Mouse (Mus musculus) neural tube, embryonic 11.5 days (tissue): ENCODE measurements around the gene Fcer2a. TPM values are rescaled to one million over a fixed set of nuclear protein-coding genes. Genes with fewer than 3 reads are reported as not detected.
A peak's percentile ranks its signal among the peaks of the same experiment; 100 is the strongest.

Source experiments
- ATAC-seq: fragments of 200-750 bp; cut with Nextera tagmentation; 2 replicates; pipeline ENCODE4 v1.8.0; 2017; ENCODE audit warnings: moderate number of reproducible peaks, mild to moderate bottlenecking, moderate TSS enrichment, moderate library complexity; ENCODE audit not compliant: insufficient read depth, low FRiP score, low TSS enrichment
- DNase-seq: peaks from one replicate; pipeline ENCODE4 v3.0.0-alpha.2; 2015; ENCODE audit warnings: low spot score
- H3K27ac ChIP-seq: fragments of 300-500 bp; sonication (generic); 2 replicates; pipeline ENCODE4 v1.5.1; 2014; ENCODE audit warnings: low read depth, mild to moderate bottlenecking, low read length
- H3K27me3 ChIP-seq: fragments of 300-500 bp; sonication (generic); 2 replicates; pipeline ENCODE4 v1.6.1; 2014; ENCODE audit warnings: mild to moderate bottlenecking, low read length, mixed read lengths; ENCODE audit not compliant: control insufficient read depth, insufficient read depth
- H3K36me3 ChIP-seq: fragments of 300-500 bp; sonication (generic); 2 replicates; pipeline ENCODE4 v1.6.1; 2014; ENCODE audit warnings: mild to moderate bottlenecking, low read length, moderate library complexity, mixed read lengths; ENCODE audit not compliant: control insufficient read depth, insufficient read depth
- H3K4me1 ChIP-seq: fragments of 300-500 bp; sonication (generic); 2 replicates; pipeline ENCODE4 v1.6.1; 2014; ENCODE audit warnings: low read length, mixed read lengths; ENCODE audit not compliant: control insufficient read depth, insufficient read depth
- H3K4me2 ChIP-seq: fragments of 300-500 bp; sonication (generic); 2 replicates; pipeline ENCODE4 v1.6.1; 2014; ENCODE audit warnings: low read depth, mild to moderate bottlenecking, moderate library complexity
- H3K4me3 ChIP-seq: fragments of 300-500 bp; sonication (generic); 2 replicates; pipeline ENCODE4 v1.5.1; 2014; ENCODE audit warnings: low read depth, low read length
- H3K9ac ChIP-seq: fragments of 300-500 bp; sonication (generic); 2 replicates; pipeline ENCODE4 v1.6.1; 2014; ENCODE audit warnings: mild to moderate bottlenecking, low read length
- H3K9me3 ChIP-seq: fragments of 300-500 bp; sonication (generic); 2 replicates; pipeline ENCODE4 v1.6.1; 2016; ENCODE audit warnings: low read length; ENCODE audit not compliant: control insufficient read depth
- WGBS: fragments of 180-500 bp; shearing (Covaris S2); extraction: QIAGEN DNeasy Blood & Tissue Kit; methylation state at CpG from one replicate; pipeline ENCODE4 v1.1.7; 2014; 5-methylcytosine and 5-hydroxymethylcytosine counted together
- polyA plus RNA-seq: library from polyadenylated mRNA; unstranded; fragments of >200 nt; fragmentation: Nextera tagmentation; extraction: Ambion mirVana; gene quantifications from 2 replicates; pipeline ENCODE4 v1.2.1, GENCODE M21; 2014

Fcer2a gene
- polyA plus RNA-seq, 1 experiment from 2014 or later, result 0.24 TPM

DNA sequence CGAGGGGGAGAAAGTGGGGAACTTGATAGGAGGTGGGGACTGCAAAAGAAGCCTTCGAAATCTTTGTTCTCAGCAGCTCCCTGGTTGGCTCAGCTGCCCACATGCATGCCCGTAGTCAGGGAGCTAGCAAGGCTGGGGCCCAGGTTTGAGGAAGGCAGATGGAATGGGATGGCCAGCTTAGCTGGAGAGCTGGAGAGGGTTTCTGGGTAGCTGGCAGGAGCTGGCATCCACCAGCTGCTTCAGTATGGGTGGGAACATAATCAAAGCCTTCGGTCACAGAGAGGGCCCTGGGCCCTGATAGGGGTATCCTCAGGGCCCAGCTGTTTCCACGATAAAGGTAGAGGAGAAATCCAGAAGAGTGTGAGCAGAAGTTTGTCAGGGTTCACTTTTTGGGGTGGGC lies 11.5 kb downstream of the Fcer2a start:
- Histone ChIP-seq H3K27me3 (no peaks in the 10 kb centered on the region), H3K27ac (no peak overlapping the region), H3K9ac (no peak overlapping the region), H3K36me3 (peaks cover 11% of the 10 kb centered on the region), H3K4me1 (peaks cover 2% of the 10 kb centered on the region; the same call in 1 of the 2 replicates), H3K9me3 (no peaks in the 10 kb centered on the region), H3K4me3 (no peak overlapping the region), H3K4me2 (no peak overlapping the region)
- 94% methylated on average over 5 of the region's 5 CpGs for WGBS
- ATAC-seq (no peak), DNase-seq (no peak)

DNA sequence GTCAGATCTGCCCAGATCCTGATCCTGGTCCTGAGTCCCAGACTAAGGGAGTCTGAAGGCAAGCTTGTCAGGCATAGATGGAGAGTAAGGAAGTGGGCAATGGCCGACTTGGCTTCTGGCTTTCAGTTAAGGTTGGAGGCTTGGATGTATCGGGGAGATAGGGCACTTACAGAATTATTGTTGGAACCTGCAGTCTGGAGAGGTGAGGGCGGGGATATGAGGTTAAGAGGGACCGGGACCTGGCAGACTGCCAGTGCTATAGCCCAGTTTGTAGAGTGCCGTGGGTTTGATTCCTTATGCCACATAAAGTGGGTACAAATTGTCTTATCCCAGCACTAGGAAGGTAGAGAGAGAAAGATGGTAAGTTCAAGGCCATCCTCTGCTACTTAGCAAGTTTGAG lies 14.3 kb downstream of the Fcer2a start:
- Histone ChIP-seq H3K9me3 (no peaks in the 10 kb centered on the region), H3K4me3 (no peak overlapping the region), H3K27ac (no peak overlapping the region), H3K27me3 (no peaks in the 10 kb centered on the region), H3K4me1 (peaks cover 4% of the 10 kb centered on the region; the same call in 1 of the 2 replicates), H3K4me2 (no peak overlapping the region), H3K36me3 (peaks cover 11% of the 10 kb centered on the region), H3K9ac (no peak overlapping the region)
- 93% methylated on average over 5 of the region's 5 CpGs for WGBS
- ATAC-seq, result no peak
- no peak for DNase-seq

DNA sequence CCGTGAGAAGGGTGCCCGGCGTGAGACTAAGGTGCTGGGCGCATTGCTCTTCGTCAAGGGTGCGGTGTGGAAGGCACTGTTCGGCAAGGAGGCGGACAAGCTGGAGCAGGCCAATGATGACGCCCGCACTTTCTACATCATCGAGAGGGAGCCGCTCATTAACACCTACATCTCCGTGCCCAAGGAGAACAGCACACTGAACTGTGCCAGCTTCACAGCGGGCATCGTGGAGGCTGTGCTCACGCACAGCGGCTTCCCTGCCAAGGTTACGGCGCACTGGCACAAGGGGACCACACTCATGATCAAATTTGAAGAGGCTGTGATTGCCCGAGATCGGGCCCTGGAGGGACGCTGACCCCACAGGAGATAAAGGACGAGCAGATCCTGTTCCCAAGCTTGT lies 14.7 kb downstream of the Fcer2a start:
- peaks cover 11% of the 10 kb centered on the region for H3K36me3 ChIP-seq
- ATAC-seq, result no peak
- whole genome bisulfite sequencing, result 95% methylated on average over 23 of the region's 23 CpGs
- no peak overlapping the region for H3K27ac ChIP-seq
- H3K4me2 ChIP-seq, result no peak overlapping the region
- no peak overlapping the region for H3K4me3 ChIP-seq
- H3K9me3 ChIP-seq, result no peaks in the 10 kb centered on the region
- H3K4me1 ChIP-seq, result peaks cover 4% of the 10 kb centered on the region; the same call in 1 of the 2 replicates
- H3K27me3 ChIP-seq, result no peaks in the 10 kb centered on the region
- H3K9ac ChIP-seq, result no peak overlapping the region
- DNase-seq, result no peak

DNA sequence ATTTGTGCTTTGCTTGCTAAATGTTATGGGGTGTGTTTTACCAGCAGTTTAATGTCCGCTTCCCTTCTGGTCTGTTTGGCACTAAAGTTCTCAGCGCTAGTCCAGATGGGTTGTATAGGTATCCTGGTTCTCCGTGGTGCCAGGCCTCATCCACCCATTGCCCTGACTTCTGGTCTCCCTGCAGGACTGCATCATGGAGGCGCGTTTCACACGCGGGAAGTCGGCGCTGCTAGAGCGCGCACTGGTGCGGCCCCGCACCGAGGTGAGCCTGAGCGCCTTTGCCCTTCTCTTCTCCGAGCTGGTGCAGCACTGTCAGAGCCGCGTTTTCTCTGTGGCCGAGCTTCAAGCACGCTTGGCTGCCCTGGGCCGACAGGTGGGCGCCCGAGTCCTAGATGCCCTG lies 15.1 kb downstream of the Fcer2a start:
- Histone ChIP-seq H3K9ac (no peak overlapping the region), H3K4me2 (no peak overlapping the region), H3K27me3 (no peaks in the 10 kb centered on the region), H3K36me3 (peaks cover 11% of the 10 kb centered on the region), H3K4me3 (no peak overlapping the region), H3K4me1 (peaks cover 4% of the 10 kb centered on the region; the same call in 1 of the 2 replicates), H3K27ac (no peak overlapping the region), H3K9me3 (no peaks in the 10 kb centered on the region)
- ATAC-seq (no peak), DNase-seq (no peak)
- 98% methylated on average over 23 of the region's 23 CpGs for WGBS

DNA sequence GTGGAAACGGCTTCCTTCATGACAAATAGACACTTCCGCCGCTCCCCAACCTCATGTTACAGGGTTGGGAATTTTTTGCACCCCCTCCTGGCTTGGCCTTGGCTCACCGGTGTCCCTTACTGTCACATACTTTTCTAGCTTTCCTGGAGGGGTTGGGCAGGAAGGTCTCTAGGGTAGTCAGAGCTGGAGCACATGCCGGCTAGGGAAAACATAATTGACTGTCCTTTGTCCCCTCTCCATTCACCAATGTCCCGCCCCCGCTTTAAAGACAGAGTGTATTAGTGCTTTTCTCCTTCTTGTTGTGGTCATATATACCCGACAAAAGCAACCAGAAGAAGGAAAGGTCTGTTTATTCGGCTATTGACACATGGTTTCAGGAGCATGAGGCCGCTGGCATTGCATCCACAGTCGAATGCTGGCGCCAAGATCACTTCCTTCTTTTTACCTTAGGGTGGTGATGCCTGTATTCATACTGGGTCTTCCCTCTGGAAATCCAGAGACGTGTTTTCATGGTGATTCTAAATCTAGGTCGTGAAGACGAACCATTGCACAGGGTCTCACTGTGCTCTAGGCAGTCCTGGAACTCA lies 16.9 kb downstream of the Fcer2a start:
- H3K36me3 ChIP-seq, result peaks cover 11% of the 10 kb centered on the region
- peak overlapping the region; percentile 82 for H3K4me3 ChIP-seq
- peak overlapping the region; percentile 57 for H3K27ac ChIP-seq
- H3K9ac ChIP-seq, result peak overlapping the region; percentile 89
- no peaks in the 10 kb centered on the region for H3K9me3 ChIP-seq
- H3K4me2 ChIP-seq, result peak overlapping the region; percentile 81
- DNase-seq (peak; percentile 32), ATAC-seq (peak; percentile 11; the same call in 1 of the 2 replicates)
- H3K4me1 ChIP-seq, result peaks cover 4% of the 10 kb centered on the region; the same call in 1 of the 2 replicates
- no peaks in the 10 kb centered on the region for H3K27me3 ChIP-seq
- WGBS, result 4% methylated on average over 15 of the region's 15 CpGs

DNA sequence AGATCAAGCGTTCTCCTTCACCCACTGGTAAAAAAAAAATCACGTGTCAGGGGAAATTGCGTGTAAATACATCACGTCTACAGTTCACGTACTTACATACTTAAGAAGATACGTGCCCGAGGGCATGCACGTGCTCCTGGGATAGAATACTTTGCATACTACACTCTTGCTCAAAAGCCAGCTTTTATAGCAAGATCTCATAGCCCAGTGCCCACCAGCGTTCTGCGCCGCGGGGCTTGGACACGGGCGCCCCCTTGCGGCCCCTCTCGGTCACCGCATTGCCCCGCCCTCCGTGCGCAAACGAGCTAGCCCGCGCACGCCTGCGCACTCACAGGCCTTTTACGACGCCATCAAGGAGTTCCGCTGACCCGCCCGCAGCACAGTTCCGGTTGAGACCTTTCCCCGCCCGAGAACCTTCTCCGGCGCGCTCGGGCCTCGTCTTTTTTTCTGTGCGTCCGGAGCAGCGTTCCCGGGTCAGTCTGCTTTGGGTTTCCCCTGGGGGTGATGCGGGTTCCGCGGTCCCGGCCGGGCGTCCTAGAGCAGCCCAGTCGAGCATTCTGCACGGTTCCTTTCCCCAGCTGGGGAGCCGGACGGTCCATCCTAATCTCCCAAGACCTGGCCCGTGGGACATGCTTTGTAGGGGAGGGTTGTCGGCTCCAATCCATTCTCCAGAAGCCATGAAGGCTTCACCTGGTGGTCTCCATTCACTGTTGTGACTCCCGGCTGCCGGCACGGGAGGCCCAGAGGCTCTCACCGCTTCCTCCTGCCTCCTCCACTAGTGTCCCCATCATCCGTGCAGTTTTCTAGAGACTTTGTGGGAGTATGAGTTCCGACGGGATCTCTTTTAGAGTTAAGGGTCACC lies 17.6 kb downstream of the Fcer2a start, which contains the start of gene Trappc5:
Gene Trappc5 (plus strand): TSS at position 169 of the 862 bp plus-strand sequence.
- Histone ChIP-seq H3K9ac (peak within 1 kb of the TSS; percentile 89), H3K27ac (peak within 1 kb of the TSS; percentile 57), H3K4me2 (peak within 1 kb of the TSS; percentile 81), H3K4me1 (peaks cover 4% of the 10 kb centered on the region; the same call in 1 of the 2 replicates), H3K27me3 (no peaks in the 10 kb centered on the region), H3K4me3 (peak within 1 kb of the TSS; percentile 82), H3K36me3 (peaks cover 11% of the 10 kb centered on the region), H3K9me3 (no peaks in the 10 kb centered on the region)
- ATAC-seq (peak; percentile 83), DNase-seq (peak; percentile 97)
- WGBS, result 2% methylated on average over 61 of the region's 61 CpGs

DNA sequence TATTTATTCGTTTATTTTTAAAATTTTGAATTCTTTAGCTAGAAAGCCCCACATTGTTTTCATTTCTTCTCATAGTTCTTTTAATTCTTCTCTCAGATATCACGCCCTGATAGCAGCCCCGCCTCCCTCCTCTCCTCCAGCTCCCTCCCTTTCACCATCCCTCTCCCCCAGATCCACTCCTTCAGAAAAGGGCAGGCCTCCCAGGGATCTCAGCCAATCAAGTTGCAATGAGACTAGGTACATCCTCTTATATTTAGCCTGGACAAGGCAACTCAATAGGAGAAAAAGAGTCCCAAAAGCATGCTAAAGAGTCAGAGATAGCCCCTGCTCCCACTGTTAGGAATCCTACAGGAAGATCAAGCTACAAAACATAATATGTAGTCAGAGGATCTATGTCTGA lies 19.3 kb downstream of the Fcer2a start:
- Histone ChIP-seq H3K4me2 (no peak overlapping the region), H3K27me3 (no peaks in the 10 kb centered on the region), H3K36me3 (peaks cover 9% of the 10 kb centered on the region), H3K27ac (no peak overlapping the region), H3K4me1 (peaks cover 4% of the 10 kb centered on the region; the same call in 1 of the 2 replicates), H3K9me3 (no peaks in the 10 kb centered on the region), H3K9ac (no peak overlapping the region), H3K4me3 (no peak overlapping the region)
- 66% methylated on average over 3 of the region's 3 CpGs for WGBS
- ATAC-seq, result no peak
- no peak for DNase-seq

DNA sequence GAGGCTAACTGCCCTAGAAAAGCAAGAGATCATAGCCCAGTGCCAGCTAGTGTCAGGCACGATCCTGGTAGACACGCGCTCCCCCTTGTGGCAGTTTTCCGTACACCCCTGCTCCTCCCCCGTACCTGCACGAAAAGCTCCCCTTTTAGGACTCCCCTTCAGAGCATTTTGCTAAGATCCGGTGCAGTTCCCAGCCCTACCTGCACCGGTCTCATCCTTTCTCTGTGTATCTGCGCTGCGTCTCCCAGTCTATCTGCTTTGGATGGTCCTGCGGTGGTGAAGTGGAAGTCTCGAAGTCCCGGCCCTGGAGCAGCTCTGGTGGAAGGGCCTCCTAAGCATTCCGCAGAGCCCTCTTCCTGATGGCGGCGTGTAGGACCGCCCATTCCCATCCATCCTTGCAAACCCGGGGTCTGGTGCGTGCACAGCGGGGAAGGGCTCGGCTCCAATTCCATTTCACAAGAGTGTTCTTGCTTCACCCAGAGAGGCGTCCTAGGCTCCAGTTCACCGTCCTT lies 21.9 kb downstream of the Fcer2a start, which contains the start of gene Fcor:
Gene Fcor (minus strand): TSS at position 383 of the 512 bp plus-strand sequence.
- no peaks in the 10 kb centered on the region for H3K9me3 ChIP-seq
- peak within 1 kb of the TSS; percentile 37 for H3K4me3 ChIP-seq
- H3K4me1 ChIP-seq, result no peaks in the 10 kb centered on the region
- H3K27ac ChIP-seq, result peak within 1 kb of the TSS; percentile 9; the same call in 1 of the 2 replicates
- ATAC-seq (peak; percentile 78), DNase-seq (peak; percentile 88)
- no peaks in the 10 kb centered on the region for H3K27me3 ChIP-seq
- under 1% methylated on average over 23 of the region's 23 CpGs for WGBS
- no peaks in the 10 kb centered on the region for H3K36me3 ChIP-seq
- H3K9ac ChIP-seq, result peak within 1 kb of the TSS; percentile 32
- peak within 1 kb of the TSS; percentile 52 for H3K4me2 ChIP-seq
